Mouse (Mus musculus) lung, postnatal 0 days (tissue): ENCODE measurements around the gene Hist1h2af.

Experiments
- CTCF ChIP-seq: IDR thresholded peaks from 2 replicates; pipeline ENCODE4 v1.5.1; 2016; ENCODE audit warnings: antibody characterized with exemption, mild to moderate bottlenecking
- EP300 ChIP-seq: IDR thresholded peaks from 2 replicates; pipeline ENCODE4 v1.6.1; 2016; ENCODE audit warnings: antibody characterized with exemption, mild to moderate bottlenecking, control low read depth

DNA sequence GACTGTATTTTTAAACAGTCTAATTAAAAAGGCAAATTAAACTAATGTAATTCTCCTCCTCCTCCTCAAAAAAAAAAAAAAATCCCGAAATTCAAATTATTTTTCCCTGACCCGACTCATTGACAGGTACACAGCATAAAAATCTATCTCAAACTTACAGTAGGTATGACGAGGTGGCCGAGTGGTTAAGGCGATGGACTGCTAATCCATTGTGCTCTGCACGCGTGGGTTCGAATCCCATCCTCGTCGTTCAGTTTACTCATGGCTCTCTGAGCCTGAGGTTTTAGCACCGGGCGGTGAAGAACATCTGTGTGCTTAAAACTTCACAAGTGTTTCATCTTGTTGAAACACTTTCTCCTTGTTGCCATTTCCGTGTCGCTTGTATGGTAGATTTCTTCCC lies 12.0 kb upstream of the Hist1h2af start:
- TF ChIP-seq CTCF: no peak
- TF ChIP-seq EP300: no peak
